Mouse (Mus musculus) spleen, adult 2 months (tissue): Measurements from ENCODE around the gene 1110051M20Rik.

Experiments
- CTCF ChIP-seq: fragments of 200-500 bp; IDR thresholded peaks from 2 replicates; pipeline ENCODE4 v1.5.1; 2011; ENCODE audit warnings: mild to moderate bottlenecking, inconsistent platforms; ENCODE audit not compliant: insufficient read depth, insufficient read length, insufficient replicate concordance; ENCODE audit errors: extremely low read depth
- POLR2A ChIP-seq: fragments of 200-500 bp; IDR thresholded peaks from 2 replicates; pipeline ENCODE4 v1.6.1; 2011; ENCODE audit warnings: low read depth, low read length, inconsistent platforms

DNA sequence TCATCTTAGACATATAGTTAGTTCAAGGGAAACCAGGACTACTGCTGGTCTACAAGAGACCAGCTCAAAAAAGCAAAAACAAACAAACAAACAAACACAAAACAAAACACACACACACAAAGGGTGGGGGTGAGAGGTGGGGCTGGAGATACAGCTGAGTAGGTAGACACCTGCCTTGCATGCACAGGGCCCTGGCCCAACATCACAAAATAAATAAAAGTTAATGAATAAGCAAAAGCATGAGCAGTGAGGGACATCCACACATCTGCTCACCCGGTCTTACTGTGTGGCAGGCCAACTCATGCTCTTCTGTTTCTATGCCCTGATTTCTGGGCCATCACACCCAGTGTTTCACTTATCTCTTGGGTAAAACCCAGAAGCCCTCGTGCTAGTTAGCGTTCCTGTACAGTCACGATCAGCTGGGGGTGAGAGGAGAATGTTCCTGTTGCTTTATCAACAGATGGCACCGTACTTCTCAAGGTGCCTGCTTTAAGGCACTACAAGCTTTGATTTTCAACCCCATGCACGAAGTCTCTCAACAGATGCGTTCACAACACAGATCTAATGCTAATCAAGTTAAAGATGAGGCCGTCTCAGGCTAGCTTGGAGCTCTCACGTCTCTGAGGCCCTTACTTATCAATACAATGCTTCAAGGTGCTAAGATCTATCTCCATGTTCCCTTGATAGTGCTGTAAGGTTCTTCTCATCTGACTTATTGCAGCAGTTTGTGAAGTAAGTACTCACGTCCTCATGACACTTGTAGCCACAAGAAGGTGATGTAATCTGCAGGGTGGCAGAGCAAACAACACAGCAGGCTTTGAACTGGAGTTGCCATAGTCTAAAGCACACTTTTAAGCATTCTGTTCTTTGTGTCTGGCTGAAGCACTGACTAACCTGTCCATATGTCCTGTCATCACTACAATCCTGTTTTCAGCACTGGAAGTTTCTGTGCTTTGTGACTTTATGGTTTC, 123.7 kb downstream of the 1110051M20Rik start:
- no peak for TF ChIP-seq CTCF
- TF ChIP-seq POLR2A: no peak
